Mouse (Mus musculus): ENCODE results near the gene Men1. TPM values are rescaled to one million over a fixed set of nuclear protein-coding genes. Genes with fewer than 3 reads are reported as not detected.
A peak's percentile ranks its signal among the peaks of the same experiment; 100 is the strongest.
"Not testable (repeated sequence)": the region's sequence is repeated elsewhere in the genome, so short reads cannot be mapped to it uniquely, and the experiment has no call there.

Men1 gene
- polyA plus RNA-seq (2016; fragmentation: Nextera tagmentation; extraction: Ambion mirVana) = 122 and 130 TPM in 2 replicates

DNA sequence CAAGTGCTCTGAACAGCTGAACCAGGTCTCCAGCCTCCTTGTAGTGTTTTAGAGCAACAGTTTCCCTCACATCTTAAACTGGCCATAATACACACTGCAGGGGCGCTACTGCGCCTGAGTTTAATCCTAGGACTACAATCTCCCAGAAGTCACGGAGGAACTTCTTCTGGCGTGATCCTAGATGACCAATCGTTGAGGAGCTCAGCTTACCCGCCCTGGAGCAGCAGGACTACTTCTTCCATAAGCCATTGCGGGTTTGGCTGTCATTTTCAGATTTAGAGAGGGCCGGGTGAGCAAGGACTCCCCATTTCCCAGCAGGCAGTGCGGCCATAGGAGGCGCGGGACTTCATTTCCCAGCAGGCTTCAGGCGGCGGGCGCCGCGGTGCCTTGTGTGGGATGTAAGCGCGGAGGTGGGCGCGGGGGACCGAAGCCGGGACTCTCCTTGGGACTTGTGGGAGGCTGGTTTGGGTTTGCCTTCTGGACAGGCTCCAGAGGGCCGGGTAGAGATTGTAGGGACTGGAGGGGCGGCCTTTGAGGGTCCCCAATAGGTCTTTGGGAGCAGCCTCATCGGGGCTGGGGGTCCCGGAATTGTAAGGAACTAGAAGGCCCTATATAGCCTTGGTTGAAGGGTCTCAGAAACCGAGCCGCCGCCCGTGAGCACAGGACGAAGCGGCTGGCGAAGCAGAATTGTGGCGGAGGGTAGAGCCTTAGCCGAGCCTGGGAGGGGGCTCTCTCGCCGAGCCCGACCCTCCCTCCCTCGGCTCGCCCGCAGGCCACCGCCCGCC is at the start of gene Men1:
Men1 (plus strand) TSS at position 307 of the 785 bp plus-strand sequence.
- H3K4me1 ChIP-seq = peaks cover 45% of the 10 kb centered on the region
- WGBS = under 1% methylated on average over 43 of the region's 43 CpGs
- peak within 1 kb of the TSS; percentile 88 for H3K4me3 ChIP-seq
- no peaks in the 10 kb centered on the region for H3K9me3 ChIP-seq
- DNase-seq (ENCODE audit: low spot score) = peak; percentile 96
- H3K27ac ChIP-seq (replicated peaks) = peak within 1 kb of the TSS; percentile 89
- H3K36me3 ChIP-seq (replicated peaks) = peaks cover 35% of the 10 kb centered on the region
- no peaks in the 10 kb centered on the region for H3K27me3 ChIP-seq (replicated peaks; ENCODE audit: low read depth, poor library complexity, severe bottlenecking)

- WGBS = 76% methylated on average over 8 of the region's 8 CpGs
- Histone ChIP-seq H3K4me3 (no peak overlapping the region), H3K36me3 (replicated peaks) (peaks cover 98% of the 10 kb centered on the region), H3K9me3 (no peaks in the 10 kb centered on the region), H3K27me3 (replicated peaks; ENCODE audit: low read depth, poor library complexity, severe bottlenecking) (no peaks in the 10 kb centered on the region), H3K27ac (replicated peaks) (peak overlapping the region; percentile 11; the same call in 1 of the 2 replicates), H3K4me1 (peaks cover 23% of the 10 kb centered on the region)
- no peak for DNase-seq (ENCODE audit: low spot score)
Measured at GRCm38 (mm10) chr19:6285226-6285625, 49.6 kb upstream of the Men1 start.

DNA sequence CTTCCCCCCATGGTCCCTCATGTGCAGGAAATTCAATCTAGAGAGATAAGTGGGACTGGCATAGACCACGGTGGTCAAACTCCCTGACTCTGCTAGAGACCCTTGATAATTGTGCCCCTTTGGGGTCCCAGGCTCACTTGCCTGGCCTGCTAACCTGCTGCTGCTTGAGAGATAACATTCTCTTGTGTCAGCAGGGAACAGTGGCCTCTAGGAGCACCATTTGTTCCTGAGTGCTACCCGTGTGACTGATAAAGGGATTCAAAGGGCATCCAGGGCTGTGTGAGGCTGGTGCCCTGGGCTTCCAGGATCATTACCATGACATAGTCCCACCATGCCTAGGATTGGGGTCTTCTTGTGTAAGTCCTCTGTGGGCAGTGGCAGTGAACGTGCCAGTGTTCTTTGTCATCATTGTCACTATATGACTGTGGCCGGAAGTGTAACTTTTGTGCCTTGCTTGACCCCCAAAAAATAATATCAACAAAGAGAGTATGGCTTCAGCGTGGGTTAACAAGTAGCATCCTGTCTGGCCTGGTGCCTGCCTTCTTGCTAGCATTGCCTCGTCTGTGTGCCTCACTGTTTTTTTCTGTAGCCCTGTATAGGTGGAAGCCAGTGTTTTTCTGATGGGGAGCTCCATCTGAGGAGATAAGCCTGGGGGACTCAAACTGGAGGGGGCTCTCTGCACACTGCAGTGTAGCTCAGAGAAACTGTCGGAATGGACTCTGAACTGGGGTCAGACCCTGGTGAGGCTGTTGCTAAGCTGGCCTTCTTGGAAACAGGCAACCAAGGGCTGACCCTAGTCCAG is 48.9 kb upstream of the Men1 start:
- Histone ChIP-seq H3K36me3 (replicated peaks) (peaks cover 96% of the 10 kb centered on the region), H3K9me3 (no peaks in the 10 kb centered on the region), H3K4me1 (peaks cover 20% of the 10 kb centered on the region), H3K27me3 (replicated peaks; ENCODE audit: low read depth, poor library complexity, severe bottlenecking) (no peaks in the 10 kb centered on the region), H3K4me3 (no peak overlapping the region), H3K27ac (replicated peaks) (peak overlapping the region; percentile 11; the same call in 1 of the 2 replicates)
- 84% methylated on average over 7 of the region's 7 CpGs for WGBS
- no peak for DNase-seq (ENCODE audit: low spot score)

DNA sequence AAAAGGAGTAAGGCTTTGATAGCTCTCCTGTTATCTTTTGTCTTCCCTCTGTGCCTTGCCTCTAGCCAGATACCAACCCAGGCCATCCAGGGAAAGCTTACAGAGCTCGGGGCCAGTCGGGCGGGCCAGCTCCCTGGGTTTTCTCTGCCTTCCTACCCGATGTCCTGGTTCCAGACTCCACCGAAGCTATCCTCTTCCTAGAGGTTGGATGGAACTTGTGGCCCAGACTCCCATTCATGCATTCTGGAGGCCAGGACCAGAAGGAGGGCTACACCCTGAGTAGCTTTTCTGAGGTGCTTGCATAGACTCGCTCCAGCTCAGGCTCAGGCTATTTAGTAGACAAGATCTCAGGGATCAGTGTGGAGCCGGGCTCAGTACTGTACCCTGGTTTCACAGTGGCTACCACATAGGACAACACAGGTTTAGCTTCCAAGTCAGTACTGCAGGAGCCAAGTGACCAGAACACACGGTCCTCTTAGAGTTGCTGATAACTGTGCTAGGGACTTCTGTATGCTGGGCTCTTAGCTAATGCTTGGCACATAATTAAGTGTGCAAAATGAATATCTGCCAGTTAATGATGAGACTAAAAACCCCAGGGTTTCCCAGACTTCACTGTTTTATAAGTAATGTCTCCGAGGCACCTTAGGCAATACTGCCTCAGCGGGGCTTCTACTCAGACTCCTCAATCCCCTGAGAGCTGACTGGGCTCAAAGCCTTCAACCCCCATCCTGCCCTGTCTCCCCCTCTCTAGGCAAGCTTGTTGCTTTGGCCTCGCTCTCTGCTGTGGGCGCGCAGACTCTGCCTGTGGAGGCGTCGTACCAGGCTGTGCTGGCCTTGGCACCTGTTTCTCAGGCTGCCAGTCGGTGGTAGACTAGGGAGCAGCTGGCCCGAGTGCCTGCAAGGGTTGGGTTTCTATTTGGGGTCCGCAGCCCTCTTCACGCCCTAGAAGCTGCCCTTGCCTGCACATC is 48.1 kb upstream of the Men1 start:
- Histone ChIP-seq H3K36me3 (replicated peaks) (peaks cover 96% of the 10 kb centered on the region), H3K4me3 (no peak overlapping the region), H3K4me1 (peaks cover 27% of the 10 kb centered on the region), H3K27ac (replicated peaks) (no peak overlapping the region; the same call in 1 of the 2 replicates), H3K9me3 (no peaks in the 10 kb centered on the region), H3K27me3 (replicated peaks; ENCODE audit: low read depth, poor library complexity, severe bottlenecking) (no peaks in the 10 kb centered on the region)
- no peak for DNase-seq (ENCODE audit: low spot score)
- WGBS = 90% methylated on average over 19 of the region's 19 CpGs

DNA sequence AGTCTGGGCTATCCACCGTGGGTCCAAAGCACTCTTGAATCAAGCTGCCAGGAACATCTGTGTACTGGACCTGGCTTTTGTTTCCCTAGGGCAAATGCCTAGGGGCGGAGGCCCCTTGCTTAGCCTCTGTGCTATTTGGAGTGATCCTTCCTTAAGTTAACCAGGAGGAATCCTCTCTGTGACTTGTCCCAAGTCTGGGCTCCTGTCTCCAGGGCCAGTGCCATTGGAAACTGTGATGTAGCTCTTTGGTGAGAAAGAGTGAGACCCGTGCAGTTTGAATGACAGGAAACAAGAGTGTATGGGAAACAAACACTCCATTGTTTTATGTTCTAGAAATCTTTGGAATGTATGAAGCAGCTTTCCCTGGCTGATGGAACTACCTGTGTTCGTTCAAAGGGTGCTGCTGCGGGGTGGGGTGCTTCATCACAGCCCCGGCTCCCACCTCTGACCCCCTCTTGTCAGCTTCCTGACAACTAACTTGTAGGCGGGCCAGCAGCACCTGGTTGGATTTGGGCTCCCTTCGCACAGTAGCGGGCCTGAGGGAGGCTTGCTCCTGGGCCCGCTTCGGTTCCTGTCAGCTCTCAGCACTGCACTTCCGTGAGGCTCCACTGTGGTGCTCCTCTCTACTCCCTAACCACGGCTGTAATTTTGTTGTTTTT is 46.4 kb upstream of the Men1 start:
- peak overlapping the region; percentile 51 for H3K27ac ChIP-seq (replicated peaks)
- H3K36me3 ChIP-seq (replicated peaks) = peaks cover 94% of the 10 kb centered on the region
- no peaks in the 10 kb centered on the region for H3K9me3 ChIP-seq
- peaks cover 27% of the 10 kb centered on the region for H3K4me1 ChIP-seq
- DNase-seq (ENCODE audit: low spot score) = no peak
- 67% methylated on average over 13 of the region's 13 CpGs for WGBS
- H3K4me3 ChIP-seq = no peak overlapping the region
- no peaks in the 10 kb centered on the region for H3K27me3 ChIP-seq (replicated peaks; ENCODE audit: low read depth, poor library complexity, severe bottlenecking)

- Histone ChIP-seq H3K27me3 (replicated peaks; ENCODE audit: low read depth, poor library complexity, severe bottlenecking) (no peaks in the 10 kb centered on the region), H3K9me3 (no peaks in the 10 kb centered on the region), H3K4me3 (no peak overlapping the region), H3K36me3 (replicated peaks) (peaks cover 94% of the 10 kb centered on the region), H3K27ac (replicated peaks) (no peak overlapping the region), H3K4me1 (peaks cover 27% of the 10 kb centered on the region)
- no peak for DNase-seq (ENCODE audit: low spot score)
- WGBS = 93% methylated on average over 14 of the region's 14 CpGs
Measured at GRCm38 (mm10) chr19:6289696-6290238, 45.0 kb upstream of the Men1 start.

GRCm38 (mm10) chr19:6290720-6291116 is 44.1 kb upstream of the Men1 start:
- H3K4me3 ChIP-seq = peak overlapping the region; percentile 11; the same call in 1 of the 2 replicates
- not testable (repeated sequence) for DNase-seq (ENCODE audit: low spot score); H3K27me3 ChIP-seq (replicated peaks; ENCODE audit: low read depth, poor library complexity, severe bottlenecking); H3K9me3 ChIP-seq
- H3K4me1 ChIP-seq = peaks cover 21% of the 10 kb centered on the region
- WGBS = 93% methylated on average over 6 of the region's 6 CpGs
- H3K36me3 ChIP-seq (replicated peaks) = peaks cover 94% of the 10 kb centered on the region
- peak overlapping the region; percentile 70; the same call in 1 of the 2 replicates for H3K27ac ChIP-seq (replicated peaks)

GRCm38 (mm10) chr19:6291117-6291781 is 43.5 kb upstream of the Men1 start:
- 77% methylated on average over 10 of the region's 10 CpGs for WGBS
- Histone ChIP-seq H3K27me3 (replicated peaks; ENCODE audit: low read depth, poor library complexity, severe bottlenecking) (no peaks in the 10 kb centered on the region), H3K4me1 (peaks cover 21% of the 10 kb centered on the region), H3K4me3 (peak overlapping the region; percentile 11; the same call in 1 of the 2 replicates), H3K27ac (replicated peaks) (peak overlapping the region; percentile 70; the same call in 1 of the 2 replicates), H3K9me3 (no peaks in the 10 kb centered on the region), H3K36me3 (replicated peaks) (peaks cover 94% of the 10 kb centered on the region)
- no peak for DNase-seq (ENCODE audit: low spot score)

- no peak for DNase-seq (ENCODE audit: low spot score)
- H3K4me3 ChIP-seq = no peak overlapping the region
- H3K27ac ChIP-seq (replicated peaks) = no peak overlapping the region
- peaks cover 94% of the 10 kb centered on the region for H3K36me3 ChIP-seq (replicated peaks)
- H3K9me3 ChIP-seq = no peaks in the 10 kb centered on the region
- 92% methylated on average over 5 of the region's 5 CpGs for WGBS
- H3K4me1 ChIP-seq = peaks cover 17% of the 10 kb centered on the region
- H3K27me3 ChIP-seq (replicated peaks; ENCODE audit: low read depth, poor library complexity, severe bottlenecking) = no peaks in the 10 kb centered on the region
Measured at GRCm38 (mm10) chr19:6292262-6292661, 42.5 kb upstream of the Men1 start.

GRCm38 (mm10) chr19:6294301-6294700 is 40.5 kb upstream of the Men1 start:
- peaks cover 7% of the 10 kb centered on the region; the same call in 1 of the 2 replicates for H3K4me1 ChIP-seq
- H3K4me3 ChIP-seq = no peak overlapping the region
- 93% methylated on average over 17 of the region's 17 CpGs for WGBS
- no peaks in the 10 kb centered on the region for H3K27me3 ChIP-seq (replicated peaks; ENCODE audit: low read depth, poor library complexity, severe bottlenecking)
- no peak overlapping the region for H3K27ac ChIP-seq (replicated peaks)
- H3K9me3 ChIP-seq = no peaks in the 10 kb centered on the region
- no peak for DNase-seq (ENCODE audit: low spot score)
- H3K36me3 ChIP-seq (replicated peaks) = peaks cover 96% of the 10 kb centered on the region

Data from embryonic facial prominence, embryonic 10.5 days (tissue).